Mouse (Mus musculus) naive thymus-derived CD4-positive, alpha-beta T cell, adult 5 months (primary cell): ENCODE data around the gene Cnot10. TPM values are rescaled to one million over a fixed set of nuclear protein-coding genes. Genes with fewer than 3 reads are reported as not detected.

ENCODE experiments used
- polyA plus RNA-seq: library from polyadenylated mRNA; unstranded; fragments of 100-300 nt; shearing (Covaris generic); gene quantifications from one replicate; pipeline ENCODE4 v1.2.1, GENCODE M21; 2017

Cnot10 gene
- 63.7 TPM for polyA plus RNA-seq

GRCm38 (mm10) chr9:114639839-114640646, at the start of gene Cnot10:
TSS of gene Cnot10 (minus strand) at chr9:114640184.

GRCm38 (mm10) chr9:114688252-114688952, 48.4 kb upstream of the Cnot10 start, which contains the start of gene Dync1li1:
TSS of gene Dync1li1 (plus strand) at chr9:114688790.

GRCm38 (mm10) chr9:114563761-114564606, 76.0 kb downstream of the Cnot10 start, which contains the start of gene Trim71:
TSS of gene Trim71 (minus strand) at chr9:114564369.

Other genes starting within 250 kb of the Cnot10 start
- gene Crtap, start 249.5 kb downstream of the Cnot10 start, polyA plus RNA-seq, result 5.9 TPM
- gene Glb1, start 239.1 kb downstream of the Cnot10 start, polyA plus RNA-seq, result 19.7 TPM
- 15.9 TPM for gene Tmppe, start 239.1 kb downstream of the Cnot10 start, polyA plus RNA-seq
- gene Ccr4, start 135.3 kb downstream of the Cnot10 start, polyA plus RNA-seq, result 0.70 TPM
- not detected for gene C130032M10Rik, start 124.5 kb downstream of the Cnot10 start, polyA plus RNA-seq
- gene Trim71, start 75.8 kb downstream of the Cnot10 start, polyA plus RNA-seq, result 0.04 TPM
- gene Dync1li1, start 48.6 kb upstream of the Cnot10 start, polyA plus RNA-seq, result 71.9 TPM
- 306 TPM for gene Cmtm6, start 90.9 kb upstream of the Cnot10 start, polyA plus RNA-seq
- 74.7 TPM for gene Cmtm7, start 141.7 kb upstream of the Cnot10 start, polyA plus RNA-seq
- gene Cmtm8, start 204.0 kb upstream of the Cnot10 start, polyA plus RNA-seq, result not detected